Mouse (Mus musculus) spleen, postnatal 0 days (tissue): ENCODE results near the gene Huwe1. TPM values are rescaled to one million over a fixed set of nuclear protein-coding genes. Genes with fewer than 3 reads are reported as not detected.

Source experiments
- microRNA counts: library from miRNA; unstranded; fragments of <30 nt; microRNA quantifications from one replicate; lab custom pipeline; 2015
- polyA plus RNA-seq: library from polyadenylated mRNA; unstranded; fragments of >200 nt; fragmentation: Nextera tagmentation; extraction: Ambion mirVana; gene quantifications from 2 replicates; pipeline ENCODE4 v1.2.1, GENCODE M21; 2015

Gene Huwe1
- 14.7 and 16.8 TPM in 2 replicates for polyA plus RNA-seq

DNA sequence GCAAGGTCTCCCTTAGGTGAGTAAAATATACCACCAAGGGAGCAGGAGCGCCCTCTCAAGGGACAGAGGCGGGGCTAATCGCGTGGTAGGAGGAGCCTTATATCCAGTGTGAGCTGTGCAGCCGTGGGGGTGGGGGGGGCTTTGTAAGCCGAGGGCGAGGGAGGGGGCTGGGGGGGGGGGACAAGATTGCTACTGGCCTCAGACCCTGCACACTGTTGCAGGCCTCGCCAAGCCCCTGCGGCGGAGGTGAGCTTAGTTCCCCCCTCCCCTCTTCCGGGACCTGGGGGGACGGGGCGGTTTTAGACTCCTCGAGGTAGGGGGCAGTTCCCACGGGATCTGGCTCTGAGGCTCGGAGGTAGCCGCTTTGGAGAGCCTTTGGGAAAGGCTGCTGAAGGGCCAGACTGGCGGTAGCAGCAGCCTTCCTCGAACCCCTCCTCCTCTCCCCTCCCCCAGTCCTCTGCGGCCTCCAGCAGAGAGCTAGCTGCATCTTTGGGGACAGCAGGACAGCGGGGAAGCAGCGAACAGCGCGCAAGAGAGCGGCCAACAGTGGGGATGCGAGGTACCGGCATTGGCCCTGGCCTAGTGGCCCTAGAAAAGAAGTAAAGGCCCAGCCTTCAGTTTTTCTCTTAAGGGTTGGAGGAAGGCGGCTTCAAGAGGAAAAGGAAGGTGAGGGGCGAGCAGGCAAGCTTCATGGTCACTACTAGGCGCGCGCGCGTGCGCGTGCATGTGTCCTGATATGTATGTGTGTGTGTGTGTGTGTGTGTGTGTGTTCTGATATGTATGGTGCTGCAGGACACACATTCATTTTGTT lies at the start of gene Huwe1:
Gene Huwe1, plus strand, starts transcription at position 107 of the 811 bp plus-strand sequence.

MicroRNAs within 50 kb of the gene (microRNA counts, 519-probe panel; counts per million panel counts)
- microRNA mmu-miR-98 (lab: Ali Mortazavi, UCI), result 6,472 counts per million, percentile 56 among the panel's probes with 10 or more counts

Other genes starting within 250 kb of the Huwe1 start
- 72.2 and 79.0 TPM in 2 replicates for gene Hsd17b10, start 201.0 kb downstream of the Huwe1 start, polyA plus RNA-seq
- gene Ribc1, start 215.5 kb downstream of the Huwe1 start, polyA plus RNA-seq, result 3.1 and 3.6 TPM in 2 replicates
- 71.4 and 76.8 TPM in 2 replicates for gene Smc1a, start 215.6 kb downstream of the Huwe1 start, polyA plus RNA-seq